Mouse (Mus musculus) hindbrain, embryonic 13.5 days (tissue): ENCODE results near the gene Zbtb46. TPM values are rescaled to one million over a fixed set of nuclear protein-coding genes. Genes with fewer than 3 reads are reported as not detected.

Experiments
- ATAC-seq: fragments of 200-750 bp; cut with Nextera tagmentation; 2 replicates; pipeline ENCODE4 v1.8.0; 2017; ENCODE audit warnings: moderate TSS enrichment; ENCODE audit not compliant: low FRiP score
- H3K27ac ChIP-seq: fragments of 300-500 bp; sonication (generic); 2 replicates; pipeline ENCODE4 v1.5.1; 2015; ENCODE audit warnings: inconsistent platforms, mild to moderate bottlenecking, moderate library complexity
- H3K27me3 ChIP-seq: fragments of 300-500 bp; sonication (generic); 2 replicates; pipeline ENCODE4 v1.6.1; 2015; ENCODE audit warnings: mild to moderate bottlenecking, inconsistent platforms
- H3K36me3 ChIP-seq: fragments of 300-500 bp; sonication (generic); 2 replicates; pipeline ENCODE4 v1.6.1; 2015; ENCODE audit warnings: mild to moderate bottlenecking, inconsistent platforms
- H3K4me1 ChIP-seq: fragments of 300-500 bp; sonication (generic); replicated peaks from 2 replicates; pipeline ENCODE4 v1.6.1; 2015; ENCODE audit warnings: inconsistent platforms
- H3K4me2 ChIP-seq: fragments of 300-500 bp; sonication (generic); 2 replicates; pipeline ENCODE4 v1.6.1; 2015; ENCODE audit warnings: inconsistent platforms, mild to moderate bottlenecking, moderate library complexity
- H3K4me3 ChIP-seq: fragments of 300-500 bp; sonication (generic); 2 replicates; pipeline ENCODE4 v1.5.1; 2015; ENCODE audit warnings: mild to moderate bottlenecking, inconsistent platforms
- H3K9ac ChIP-seq: fragments of 300-500 bp; sonication (generic); 2 replicates; pipeline ENCODE4 v1.6.1; 2015; ENCODE audit warnings: mild to moderate bottlenecking, inconsistent platforms
- H3K9me3 ChIP-seq: fragments of 300-500 bp; sonication (generic); 2 replicates; pipeline ENCODE4 v1.6.1; 2016; ENCODE audit warnings: inconsistent platforms
- WGBS: fragments of 180-500 bp; shearing (Covaris S2); methylation state at CpG from one replicate; pipeline ENCODE4 v1.1.7; 2015; 5-methylcytosine and 5-hydroxymethylcytosine counted together
- polyA plus RNA-seq: library from polyadenylated mRNA; unstranded; fragments of >200 nt; fragmentation: Nextera tagmentation; extraction: Ambion mirVana; gene quantifications from 2 replicates; pipeline ENCODE4 v1.2.1, GENCODE M21; 2015

Gene Zbtb46
- polyA plus RNA-seq, 1 experiment from 2014 or later: 22.4 TPM

DNA sequence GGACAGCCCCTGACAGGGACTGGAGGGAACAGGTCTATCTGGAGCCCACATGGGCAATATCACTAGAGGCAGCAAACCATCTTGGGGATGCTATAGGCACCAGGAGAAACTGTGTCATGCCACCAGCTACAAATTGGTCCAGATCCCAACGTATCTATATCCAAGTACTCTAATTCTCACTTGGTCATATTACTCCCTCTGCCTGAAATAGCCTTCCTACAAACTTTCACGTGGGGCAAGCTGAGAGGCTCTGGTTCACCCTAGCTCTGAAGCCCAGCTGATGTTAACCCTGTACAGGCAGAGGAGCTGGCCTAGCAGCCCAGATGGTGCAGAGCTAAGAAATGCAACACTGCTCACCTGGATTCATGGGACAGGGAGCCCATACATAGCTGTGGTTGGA lies 67.7 kb downstream of the Zbtb46 start:
- Histone ChIP-seq H3K27me3 (no peaks in the 10 kb centered on the region), H3K9ac (0 out of 2 replicates have a peak overlapping the region, but pooled peaks have one; percentile 20), H3K9me3 (no peaks in the 10 kb centered on the region), H3K4me3 (no peak overlapping the region), H3K4me2 (no peak overlapping the region), H3K36me3 (peaks cover 44% of the 10 kb centered on the region), H3K27ac (no peak overlapping the region), H3K4me1 (no peaks in the 10 kb centered on the region)
- WGBS: 83% methylated on average over 2 of the region's 2 CpGs
- no peak; the same call in 1 of the 2 replicates for ATAC-seq

DNA sequence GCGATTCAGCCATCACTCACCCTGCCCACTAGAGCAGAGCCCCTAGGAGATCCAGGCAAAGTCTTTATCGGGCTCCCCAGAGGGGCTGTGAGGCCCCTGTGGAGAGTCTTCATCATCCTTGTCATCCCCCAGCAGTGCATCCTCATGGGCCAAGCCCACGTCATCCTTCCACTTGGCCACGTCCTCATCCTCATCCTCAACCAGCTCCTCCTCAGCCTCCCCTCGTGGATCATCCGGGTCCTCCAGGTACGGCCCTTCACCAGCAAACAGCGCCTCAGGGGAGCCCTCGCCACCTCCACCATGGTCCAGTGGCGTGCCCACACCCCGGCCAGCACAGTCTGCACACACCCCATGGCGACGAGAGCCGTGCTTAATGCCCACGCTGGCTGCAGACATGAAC lies 68.2 kb downstream of the Zbtb46 start:
- no peaks in the 10 kb centered on the region; the same call in 1 of the 2 replicates for H3K4me1 ChIP-seq
- 91% methylated on average over 15 of the region's 15 CpGs for WGBS
- H3K27me3 ChIP-seq: no peaks in the 10 kb centered on the region
- peaks cover 50% of the 10 kb centered on the region for H3K36me3 ChIP-seq
- no peak overlapping the region for H3K4me3 ChIP-seq
- H3K9ac ChIP-seq: no peak overlapping the region
- H3K9me3 ChIP-seq: no peaks in the 10 kb centered on the region
- no peak overlapping the region for H3K27ac ChIP-seq
- ATAC-seq: no peak
- H3K4me2 ChIP-seq: no peak overlapping the region

DNA sequence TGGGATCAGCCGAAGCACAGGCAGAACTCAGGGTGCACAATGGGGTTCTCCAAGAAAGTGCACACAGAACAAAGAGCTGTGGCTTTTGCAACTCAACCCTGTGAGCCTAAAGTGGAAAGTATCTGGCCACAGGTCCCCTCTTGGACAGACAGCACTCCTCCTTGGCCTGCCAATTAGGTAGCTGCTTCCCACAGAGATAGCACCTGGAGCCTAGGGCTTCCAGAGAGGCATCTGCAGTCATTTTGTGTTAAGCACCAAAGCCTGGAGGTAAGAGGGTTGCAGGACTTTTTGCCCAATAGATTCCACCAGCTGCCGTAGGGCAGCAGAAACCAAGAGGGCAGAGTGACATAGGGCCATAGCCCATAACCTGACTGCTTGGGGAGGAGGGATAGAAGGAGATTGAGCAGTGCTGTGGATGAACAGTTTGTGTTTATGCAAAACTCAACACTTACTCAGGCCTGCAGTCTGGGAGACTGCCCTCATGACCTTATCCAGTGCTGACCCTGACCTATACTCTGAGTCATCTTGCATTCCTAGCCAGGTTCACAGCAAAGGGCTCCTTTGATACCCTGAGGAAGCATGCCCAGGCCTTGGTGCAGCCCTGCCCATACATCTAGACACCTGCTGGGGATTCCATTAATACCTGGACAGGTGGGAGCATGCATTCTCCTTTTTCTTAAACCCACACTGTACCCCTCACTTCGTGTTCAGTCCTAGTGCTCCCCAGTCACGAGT lies 68.9 kb downstream of the Zbtb46 start:
- Histone ChIP-seq H3K4me2 (no peak overlapping the region), H3K27me3 (no peaks in the 10 kb centered on the region), H3K4me3 (no peak overlapping the region), H3K9ac (peak overlapping the region; percentile 29; the same call in 1 of the 2 replicates), H3K4me1 (no peaks in the 10 kb centered on the region; the same call in 1 of the 2 replicates), H3K9me3 (no peaks in the 10 kb centered on the region), H3K27ac (no peak overlapping the region), H3K36me3 (peaks cover 53% of the 10 kb centered on the region)
- WGBS: 85% methylated on average over 4 of the region's 4 CpGs
- ATAC-seq: no peak

DNA sequence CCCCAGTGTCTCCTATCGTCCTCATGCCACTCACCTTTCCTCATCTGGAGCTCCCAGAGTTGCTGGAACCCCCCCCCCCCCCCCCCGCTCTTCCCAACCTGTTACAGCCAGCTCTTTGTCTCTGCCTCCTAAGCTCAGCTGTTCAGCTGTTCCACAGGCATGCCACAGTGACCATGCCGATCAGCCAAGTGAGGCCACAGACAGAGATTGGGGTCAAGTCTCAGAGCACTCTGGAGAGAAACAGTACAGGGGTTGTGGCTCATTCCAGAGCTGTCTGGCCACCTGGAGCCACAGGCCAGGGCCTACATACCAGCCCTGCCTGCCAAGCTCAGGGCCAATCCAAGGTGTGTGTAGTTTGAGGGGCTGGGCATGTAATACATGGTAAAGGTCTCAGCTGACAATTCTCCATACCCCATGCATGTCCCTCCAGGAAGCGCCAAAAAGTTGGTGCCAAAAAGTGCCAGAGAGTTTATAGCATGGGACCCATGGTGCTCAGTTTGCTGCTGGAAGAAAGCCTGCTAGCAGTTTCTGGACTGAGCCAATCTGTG lies 72.5 kb downstream of the Zbtb46 start:
- H3K27me3 ChIP-seq: no peaks in the 10 kb centered on the region
- no peak overlapping the region for H3K4me2 ChIP-seq
- 75% methylated on average over 4 of the region's 4 CpGs for WGBS
- H3K36me3 ChIP-seq: peaks cover 73% of the 10 kb centered on the region
- H3K4me1 ChIP-seq: no peaks in the 10 kb centered on the region; the same call in 1 of the 2 replicates
- H3K4me3 ChIP-seq: no peak overlapping the region
- H3K9me3 ChIP-seq: no peaks in the 10 kb centered on the region
- H3K9ac ChIP-seq: no peak overlapping the region
- no peak for ATAC-seq
- H3K27ac ChIP-seq: no peak overlapping the region

DNA sequence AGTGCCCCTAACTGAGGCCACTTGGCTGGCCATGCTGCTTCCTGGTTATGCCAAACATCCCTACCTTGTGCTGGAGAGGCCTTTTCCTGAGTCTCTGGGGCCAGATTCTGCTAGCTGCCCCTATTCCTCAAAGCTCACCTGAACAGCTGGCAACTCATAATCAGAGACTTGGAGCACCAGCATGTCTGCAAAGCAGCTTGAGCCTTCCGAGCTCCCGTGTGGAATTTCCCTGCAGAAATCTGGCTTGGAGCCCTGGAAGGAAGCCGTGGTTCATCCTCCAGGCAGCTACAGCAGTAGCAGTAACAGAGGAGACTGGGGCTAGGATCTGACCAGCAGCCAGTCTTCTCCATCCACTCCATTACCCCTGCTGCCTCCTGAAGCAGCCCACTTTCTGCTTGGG lies 73.3 kb downstream of the Zbtb46 start:
- no peaks in the 10 kb centered on the region for H3K9me3 ChIP-seq
- ATAC-seq: no peak
- H3K4me2 ChIP-seq: no peak overlapping the region
- peaks cover 73% of the 10 kb centered on the region for H3K36me3 ChIP-seq
- H3K4me1 ChIP-seq: no peaks in the 10 kb centered on the region; the same call in 1 of the 2 replicates
- no peak overlapping the region for H3K4me3 ChIP-seq
- no peak overlapping the region for H3K9ac ChIP-seq
- peak overlapping the region; percentile 18; the same call in 1 of the 2 replicates for H3K27ac ChIP-seq
- 85% methylated on average over 3 of the region's 3 CpGs for WGBS
- H3K27me3 ChIP-seq: no peaks in the 10 kb centered on the region

DNA sequence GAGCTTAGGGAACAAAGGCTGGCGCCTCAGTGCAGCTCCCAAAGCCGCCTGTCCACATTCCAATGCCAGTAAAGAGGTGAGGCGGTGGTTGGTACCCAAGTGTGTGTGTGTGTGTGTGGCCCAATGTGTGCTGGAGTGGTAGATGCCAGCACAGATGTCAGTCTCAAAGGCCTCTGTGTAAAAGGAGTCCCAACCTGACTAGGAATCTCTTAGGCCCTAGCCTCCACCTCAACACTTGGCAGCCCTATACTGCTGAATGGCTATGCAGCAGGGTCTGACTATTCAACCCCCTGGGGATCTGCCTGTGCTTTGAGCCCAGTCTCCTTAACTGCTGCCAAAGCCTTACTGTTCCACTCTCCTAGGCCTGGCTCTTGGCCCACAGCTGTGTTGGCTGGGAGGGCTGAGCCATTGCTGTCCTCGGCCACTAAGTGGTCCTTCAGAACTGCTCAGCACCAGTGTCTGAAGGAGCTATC lies 74.3 kb downstream of the Zbtb46 start:
- Histone ChIP-seq H3K4me3 (no peak overlapping the region), H3K27me3 (no peaks in the 10 kb centered on the region), H3K36me3 (peaks cover 73% of the 10 kb centered on the region), H3K9me3 (no peaks in the 10 kb centered on the region), H3K9ac (no peak overlapping the region), H3K4me2 (no peak overlapping the region), H3K4me1 (no peaks in the 10 kb centered on the region; the same call in 1 of the 2 replicates), H3K27ac (no peak overlapping the region; the same call in 1 of the 2 replicates)
- 84% methylated on average over 4 of the region's 4 CpGs for WGBS
- ATAC-seq: 0 out of 2 replicates have a peak, but pooled peaks have one; percentile 18

DNA sequence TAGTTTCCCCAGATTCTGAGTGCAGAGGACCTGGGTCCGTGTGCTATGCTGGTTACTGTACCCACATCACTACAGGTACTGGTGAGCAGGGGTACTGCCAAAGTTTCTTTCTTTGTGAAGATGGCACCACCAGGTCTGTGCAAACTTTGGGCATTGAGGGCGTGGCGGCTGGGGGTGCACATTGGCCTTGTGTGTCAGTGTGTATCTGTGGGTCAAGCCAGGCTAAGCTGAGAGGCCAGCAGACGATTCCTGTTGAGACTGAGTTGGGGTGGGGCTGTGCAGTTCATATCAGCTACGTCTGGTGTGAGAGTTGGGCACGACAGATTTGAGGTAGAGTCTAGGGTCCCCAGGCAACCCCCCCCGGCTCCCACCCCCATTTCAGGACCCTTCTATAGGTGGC lies 74.8 kb downstream of the Zbtb46 start:
- H3K9ac ChIP-seq: no peak overlapping the region
- H3K36me3 ChIP-seq: peaks cover 76% of the 10 kb centered on the region
- ATAC-seq: no peak
- no peaks in the 10 kb centered on the region for H3K9me3 ChIP-seq
- no peaks in the 10 kb centered on the region for H3K27me3 ChIP-seq
- no peak overlapping the region; the same call in 1 of the 2 replicates for H3K27ac ChIP-seq
- WGBS: 91% methylated on average over 7 of the region's 7 CpGs
- H3K4me2 ChIP-seq: no peak overlapping the region
- H3K4me3 ChIP-seq: no peak overlapping the region
- H3K4me1 ChIP-seq: no peaks in the 10 kb centered on the region; the same call in 1 of the 2 replicates

DNA sequence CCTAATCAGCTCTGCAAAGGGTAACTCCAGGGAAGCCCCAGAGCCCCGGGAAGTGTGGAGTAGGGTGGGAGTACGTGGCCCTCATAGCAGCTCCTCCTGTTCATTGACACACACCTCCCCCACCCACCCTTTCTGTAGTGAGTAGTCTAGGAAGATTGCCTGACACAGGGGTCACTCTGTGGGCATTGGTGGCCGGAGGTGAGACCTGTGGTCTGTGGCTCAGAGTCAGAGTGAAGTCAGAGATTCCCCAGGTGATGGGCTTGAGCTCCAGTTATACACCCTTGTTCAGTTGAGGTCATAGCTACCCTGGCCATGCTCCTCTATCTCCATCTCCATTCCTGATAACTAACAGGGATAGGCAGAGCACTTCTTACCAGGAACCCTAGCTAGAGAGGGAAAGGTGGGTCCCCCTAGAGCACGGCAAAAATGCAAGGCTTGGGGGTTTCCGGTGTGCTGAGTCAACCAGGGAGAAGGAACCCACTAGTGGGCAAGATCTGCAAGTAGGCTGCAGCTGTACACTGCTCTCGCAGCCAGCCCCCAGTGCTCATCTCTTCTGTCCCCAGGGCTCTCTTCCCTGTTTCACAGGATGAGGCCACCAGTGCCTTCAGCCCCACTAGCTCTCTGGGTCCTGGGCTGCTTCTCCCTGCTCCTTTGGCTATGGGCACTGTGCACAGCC lies 77.5 kb downstream of the Zbtb46 start:
- no peak for ATAC-seq
- Histone ChIP-seq H3K4me3 (no peak overlapping the region), H3K9ac (no peak overlapping the region), H3K27me3 (no peaks in the 10 kb centered on the region), H3K9me3 (no peaks in the 10 kb centered on the region), H3K4me2 (no peak overlapping the region), H3K4me1 (no peaks in the 10 kb centered on the region; the same call in 1 of the 2 replicates), H3K27ac (no peak overlapping the region), H3K36me3 (peaks cover 84% of the 10 kb centered on the region)
- 92% methylated on average over 6 of the region's 6 CpGs for WGBS

DNA sequence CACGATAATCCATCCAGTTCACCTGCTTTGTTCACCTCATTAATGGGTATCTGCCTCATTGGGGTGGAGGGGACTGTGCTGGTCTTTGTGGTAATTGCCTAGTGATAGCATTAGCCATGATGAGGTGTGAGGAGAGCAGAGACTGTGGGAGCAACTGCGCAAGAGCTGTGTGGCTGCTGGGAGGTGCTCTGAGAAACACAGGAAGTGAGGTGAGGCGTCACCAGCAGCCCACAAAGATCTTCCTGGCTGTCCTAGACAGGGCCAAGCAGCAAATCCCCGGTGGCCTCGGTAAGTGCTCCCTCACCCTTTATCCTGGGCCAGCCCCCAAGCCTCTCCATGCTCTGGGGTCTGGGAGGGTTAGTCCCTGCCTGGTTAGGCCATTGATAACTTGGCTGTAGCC lies 78.1 kb downstream of the Zbtb46 start:
- Histone ChIP-seq H3K9me3 (no peaks in the 10 kb centered on the region), H3K27ac (no peak overlapping the region), H3K36me3 (peaks cover 77% of the 10 kb centered on the region), H3K9ac (no peak overlapping the region), H3K4me1 (no peaks in the 10 kb centered on the region; the same call in 1 of the 2 replicates), H3K27me3 (no peaks in the 10 kb centered on the region), H3K4me2 (no peak overlapping the region), H3K4me3 (no peak overlapping the region)
- 98% methylated on average over 5 of the region's 5 CpGs for WGBS
- ATAC-seq: no peak

DNA sequence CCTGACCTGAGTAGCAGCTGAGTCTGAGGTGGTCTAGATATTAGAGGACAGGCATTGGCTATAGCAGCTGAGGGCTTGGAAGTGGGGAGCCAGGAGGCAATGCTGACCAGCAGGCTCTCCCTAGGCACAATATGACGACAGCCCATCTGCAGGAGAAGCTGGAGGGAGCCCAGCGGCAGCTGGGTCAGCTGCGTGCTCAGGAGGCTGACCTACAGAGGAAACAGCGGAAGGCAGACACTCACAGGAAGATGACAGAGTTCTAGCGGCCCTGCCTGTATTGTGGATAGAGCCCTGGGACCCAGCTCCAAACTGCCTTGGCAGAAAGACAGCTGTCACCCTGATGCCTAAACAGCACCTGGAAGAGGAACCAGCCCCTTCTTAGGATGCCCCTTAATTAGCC lies 79.0 kb downstream of the Zbtb46 start:
- no peaks in the 10 kb centered on the region for H3K9me3 ChIP-seq
- WGBS: 85% methylated on average over 5 of the region's 5 CpGs

DNA sequence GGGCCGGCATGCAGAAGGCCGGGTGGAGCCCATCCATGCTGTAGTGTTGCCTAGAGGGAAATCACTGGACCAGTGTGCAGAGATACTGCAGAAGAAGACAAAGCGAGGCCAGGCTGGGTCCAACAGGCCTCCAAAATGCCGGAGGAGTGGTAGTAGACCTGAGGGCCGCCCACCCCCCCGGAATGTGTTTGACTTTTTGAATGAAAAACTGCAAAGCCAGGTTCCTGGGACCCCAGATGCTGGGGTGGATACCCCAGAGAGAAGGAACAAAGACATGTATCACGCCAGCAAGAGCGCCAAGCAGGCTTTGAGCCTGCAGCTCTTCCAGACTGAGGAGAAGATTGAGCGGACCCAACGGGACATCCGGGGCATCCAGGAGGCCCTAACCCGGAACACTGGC lies 79.4 kb downstream of the Zbtb46 start, which contains the start of gene Lime1:
Gene Lime1 (plus strand): TSS at position 301 of the 400 bp plus-strand sequence.
- Histone ChIP-seq H3K9ac (no peak within 1 kb of the TSS), H3K4me3 (no peak within 1 kb of the TSS), H3K36me3 (peaks cover 66% of the 10 kb centered on the region), H3K9me3 (no peaks in the 10 kb centered on the region), H3K27ac (no peak within 1 kb of the TSS), H3K27me3 (no peaks in the 10 kb centered on the region), H3K4me2 (no peak within 1 kb of the TSS), H3K4me1 (no peaks in the 10 kb centered on the region)
- ATAC-seq: no peak
- WGBS: 94% methylated on average over 12 of the region's 12 CpGs

More for the DNA sequence above, 79.0 kb downstream of the Zbtb46 start:
- ATAC-seq: no peak
- H3K36me3 ChIP-seq: peaks cover 70% of the 10 kb centered on the region
- H3K27me3 ChIP-seq: no peaks in the 10 kb centered on the region
- no peak overlapping the region for H3K4me2 ChIP-seq
- no peak overlapping the region for H3K4me3 ChIP-seq
- H3K4me1 ChIP-seq: no peaks in the 10 kb centered on the region
- H3K9ac ChIP-seq: no peak overlapping the region
- H3K27ac ChIP-seq: no peak overlapping the region

DNA sequence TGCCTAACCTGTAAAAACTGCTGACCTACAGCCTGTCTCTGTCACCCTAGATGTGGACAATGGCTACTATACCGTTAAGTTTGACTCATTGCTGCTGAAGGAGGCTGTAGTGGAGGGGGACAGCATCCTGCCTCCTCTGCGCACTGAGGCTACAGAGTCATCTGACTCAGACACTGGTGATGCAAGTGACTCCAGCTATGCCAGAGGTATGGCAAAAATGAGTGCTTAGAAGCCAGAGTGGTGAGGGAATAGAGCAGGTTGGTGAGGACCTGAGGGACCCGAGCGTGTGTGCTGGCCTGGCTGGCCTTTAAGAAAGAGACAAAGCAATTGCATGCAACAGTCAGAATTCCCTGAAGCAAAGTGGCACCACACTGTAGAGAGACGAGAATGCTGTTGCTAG lies 80.5 kb downstream of the Zbtb46 start:
- Histone ChIP-seq H3K9me3 (no peaks in the 10 kb centered on the region), H3K4me2 (no peak overlapping the region), H3K4me3 (no peak overlapping the region), H3K36me3 (peaks cover 56% of the 10 kb centered on the region), H3K27ac (no peak overlapping the region), H3K27me3 (no peaks in the 10 kb centered on the region), H3K4me1 (no peaks in the 10 kb centered on the region), H3K9ac (no peak overlapping the region)
- 97% methylated on average over 5 of the region's 5 CpGs for WGBS
- no peak for ATAC-seq
